Comparison of ENCODE assay signal across 8 mouse cellular contexts in the genomic region with DNA sequence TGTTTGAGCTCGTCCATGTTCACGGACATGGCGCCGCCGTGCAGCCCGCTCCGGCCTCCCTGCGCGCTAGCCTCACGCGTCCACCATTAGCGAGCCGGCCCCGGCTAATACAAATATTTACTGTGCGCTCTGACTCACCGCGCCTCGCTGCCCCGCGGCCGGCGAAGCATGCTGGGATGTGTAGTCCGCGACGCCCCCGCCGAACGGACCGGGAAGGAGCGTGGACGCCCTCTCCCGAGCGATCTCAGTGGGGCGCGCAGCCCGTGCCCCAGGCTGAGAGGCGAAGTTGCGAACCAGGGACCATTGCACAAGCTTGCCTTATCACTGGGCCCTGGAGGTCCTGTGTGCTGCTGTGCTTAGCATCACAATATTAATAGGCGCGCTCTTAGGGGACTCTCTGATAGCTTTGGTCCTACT. TPM values are rescaled to one million over a fixed set of nuclear protein-coding genes. Genes with fewer than 3 reads are reported as not detected.
DNase-seq lines count a peak whose midpoint lies in the region; ATAC-seq lines count a peak whose summit lies in the region.

No protein-coding gene starts in this region.

- H3K4me1 ChIP-seq in hindbrain, embryonic 11.5 days (replicated peaks; ENCODE audit: control insufficient read depth, insufficient read depth, low read length) = peaks cover 8% of the 10 kb centered on the region; the same call in 1 of the 2 replicates

- peak overlapping the region; percentile 89 for H3K4me2 ChIP-seq in hindbrain, embryonic 11.5 days (replicated peaks; ENCODE audit: low read depth, low read length)

- peak overlapping the region; percentile 97 for H3K27ac ChIP-seq in hindbrain, embryonic 11.5 days (ENCODE audit: low read depth, low read length)

- DNase-seq in NIH3T3 (ENCODE audit: low read depth) = peak; percentile 96
- peak; percentile 92 for DNase-seq in cerebellum, adult 9-11 months
- peak; percentile 82 to 93 for DNase-seq in frontal cortex, adult 2 months (ENCODE audit: extremely low spot score in 1 of 2, low spot score in 1 of 2)
- DNase-seq in hindbrain, embryonic 11.5 days (ENCODE audit: low spot score) = peak; percentile 89
- DNase-seq in layer of hippocampus, postnatal 14 days (ENCODE audit: low spot score in 2 of 2) = peak; percentile 91 to 94
- peak; percentile 94 for DNase-seq in lung, postnatal 10 days
- DNase-seq in ovary, postnatal 14 days (ENCODE audit: low spot score) = peak; percentile 76
- DNase-seq in thymus, postnatal 10 days (ENCODE audit: low spot score in 2 of 2) = peak; percentile 80 to 82

- H3K9me3 ChIP-seq in hindbrain, embryonic 11.5 days (ENCODE audit: control insufficient read depth, low read length) = no peaks in the 10 kb centered on the region

- H3K4me3 ChIP-seq in hindbrain, embryonic 11.5 days (ENCODE audit: low read depth, low read length) = peak overlapping the region; percentile 78

- H3K27me3 ChIP-seq in hindbrain, embryonic 11.5 days (ENCODE audit: control insufficient read depth, insufficient read depth, low read length) = no peaks in the 10 kb centered on the region

- H3K9ac ChIP-seq in hindbrain, embryonic 11.5 days (ENCODE audit: low read depth, low read length) = peak overlapping the region; percentile 81

- under 1% methylated on average over 40 of the region's 40 CpGs for WGBS in hindbrain, embryonic 11.5 days

- ATAC-seq in hindbrain, embryonic 11.5 days (ENCODE audit: low FRiP score) = peak; percentile 71

- no peaks in the 10 kb centered on the region for H3K36me3 ChIP-seq in hindbrain, embryonic 11.5 days (ENCODE audit: control insufficient read depth, insufficient read depth, low read length)

RNA-seq across cellular contexts. Expression of a gene that starts 0.4 kb away (rescaled TPM):
- 51.3 and 66.1 TPM in 2 replicates for polyA plus RNA-seq in frontal cortex, adult 2 months (2012; rRNA removed)
- polyA plus RNA-seq in hindbrain, embryonic 11.5 days (2014; fragmentation: Nextera tagmentation; extraction: Ambion mirVana) = 26.1 and 28.9 TPM in 2 replicates
- total RNA-seq in layer of hippocampus, postnatal 14 days (2021) = 10 to 100 TPM; 80.1 to 84.6 TPM

RNA-seq across cellular contexts. Expression of a gene that starts 6.3 kb away (rescaled TPM):
- polyA plus RNA-seq in frontal cortex, adult 2 months (2012; rRNA removed) = 216 and 221 TPM in 2 replicates
- 61.3 and 68.8 TPM in 2 replicates for polyA plus RNA-seq in hindbrain, embryonic 11.5 days (2014; fragmentation: Nextera tagmentation; extraction: Ambion mirVana)
- total RNA-seq in layer of hippocampus, postnatal 14 days (2021) = 100 to 1,000 TPM; 190 to 194 TPM

RNA-seq across cellular contexts. Expression of a gene that starts 44.5 kb away (rescaled TPM):
- 0.08 TPM in 1 of 2 replicates, not detected in the other for polyA plus RNA-seq in frontal cortex, adult 2 months (2012; rRNA removed)
- 0.11 and 0.17 TPM in 2 replicates for polyA plus RNA-seq in hindbrain, embryonic 11.5 days (2014; fragmentation: Nextera tagmentation; extraction: Ambion mirVana)
- total RNA-seq in layer of hippocampus, postnatal 14 days (2021) = not detected

RNA-seq across cellular contexts. Expression of a gene that starts 58.8 kb away (rescaled TPM):
- 84.5 and 94.6 TPM in 2 replicates for polyA plus RNA-seq in frontal cortex, adult 2 months (2012; rRNA removed)
- 131 and 138 TPM in 2 replicates for polyA plus RNA-seq in hindbrain, embryonic 11.5 days (2014; fragmentation: Nextera tagmentation; extraction: Ambion mirVana)
- total RNA-seq in layer of hippocampus, postnatal 14 days (2021) = 10 to 100 TPM; 75.5 to 77.1 TPM

Comparison
In these comparisons a context has a peak if more than half of its experiments do, and no peak if none do; other contexts are left out.
1. Peak in every context shown above with its lines: DNase-seq, ATAC-seq, H3K4me3 ChIP-seq and H3K27ac ChIP-seq.